Mouse (Mus musculus) intestine, embryonic 14.5 days (tissue): Measurements from ENCODE around the gene Cidec. TPM values are rescaled to one million over a fixed set of nuclear protein-coding genes. Genes with fewer than 3 reads are reported as not detected.

Experiments used
- ATAC-seq: fragments of 200-750 bp; cut with Nextera tagmentation; replicated peaks from 2 replicates; pipeline ENCODE4 v1.8.0; 2017; ENCODE audit warnings: low read depth, moderate number of reproducible peaks, moderate TSS enrichment, moderate library complexity; ENCODE audit not compliant: low FRiP score, low TSS enrichment
- DNase-seq: peaks from one replicate; pipeline ENCODE4 v3.0.0-alpha.2; 2018; ENCODE audit warnings: low spot score
- H3K27ac ChIP-seq: fragments of 300-500 bp; sonication (generic); 2 replicates; pipeline ENCODE4 v1.5.1; 2014; ENCODE audit warnings: low read depth, mild to moderate bottlenecking, control low read depth
- H3K27me3 ChIP-seq: fragments of 300-500 bp; sonication (generic); replicated peaks from 2 replicates; pipeline ENCODE4 v1.6.1; 2014; ENCODE audit warnings: low read length, control low read depth; ENCODE audit not compliant: control insufficient read depth, insufficient read depth
- H3K36me3 ChIP-seq: fragments of 300-500 bp; sonication (generic); 2 replicates; pipeline ENCODE4 v1.6.1; 2014; ENCODE audit warnings: low read length, control low read depth; ENCODE audit not compliant: control insufficient read depth, insufficient read depth
- H3K4me1 ChIP-seq: fragments of 300-500 bp; sonication (generic); replicated peaks from 2 replicates; pipeline ENCODE4 v1.6.1; 2014; ENCODE audit warnings: low read length, control low read depth, mixed read lengths; ENCODE audit not compliant: control insufficient read depth, insufficient read depth
- H3K4me2 ChIP-seq: fragments of 300-500 bp; sonication (generic); 2 replicates; pipeline ENCODE4 v1.6.1; 2014; ENCODE audit warnings: low read length
- H3K4me3 ChIP-seq: fragments of 300-500 bp; sonication (generic); 2 replicates; pipeline ENCODE4 v1.5.1; 2014; ENCODE audit warnings: low read depth, low read length, control low read depth, mixed read lengths
- H3K9ac ChIP-seq: fragments of 300-500 bp; sonication (generic); 2 replicates; pipeline ENCODE4 v1.6.1; 2014; ENCODE audit warnings: mild to moderate bottlenecking, low read length
- H3K9me3 ChIP-seq: fragments of 300-500 bp; sonication (generic); 2 replicates; pipeline ENCODE4 v1.6.1; 2016; ENCODE audit warnings: low read length, control low read depth; ENCODE audit not compliant: control insufficient read depth
- WGBS: fragments of 180-500 bp; shearing (Covaris S2); extraction: QIAGEN DNeasy Blood & Tissue Kit; methylation state at CpG from one replicate; pipeline ENCODE4 v1.1.7; 2014; 5-methylcytosine and 5-hydroxymethylcytosine counted together
- polyA plus RNA-seq: library from polyadenylated mRNA; unstranded; fragments of >200 nt; fragmentation: Nextera tagmentation; extraction: Ambion mirVana; gene quantifications from 2 replicates; pipeline ENCODE4 v1.2.1, GENCODE M21; 2014

The Cidec gene
- polyA plus RNA-seq, 1 experiment from 2014 or later: 3.1 TPM

GRCm38 (mm10) chr6:113429965-113430364 lies 5.6 kb downstream of the Cidec start:
- Histone ChIP-seq H3K36me3 (no peaks in the 10 kb centered on the region), H3K9me3 (peaks cover 3% of the 10 kb centered on the region; the same call in 1 of the 2 replicates), H3K9ac (no peak overlapping the region), H3K27me3 (no peaks in the 10 kb centered on the region), H3K4me1 (no peaks in the 10 kb centered on the region), H3K4me3 (no peak overlapping the region), H3K4me2 (no peak overlapping the region), H3K27ac (no peak overlapping the region)
- DNase-seq (no peak), ATAC-seq (no peak)
- 80% methylated on average over 3 of the region's 3 CpGs for WGBS

- 88% methylated on average over 16 of the region's 16 CpGs for WGBS
- Histone ChIP-seq H3K9ac (no peak overlapping the region), H3K27ac (no peak overlapping the region), H3K4me3 (no peak overlapping the region), H3K27me3 (no peaks in the 10 kb centered on the region), H3K4me2 (no peak overlapping the region), H3K36me3 (no peaks in the 10 kb centered on the region), H3K4me1 (no peaks in the 10 kb centered on the region), H3K9me3 (peaks cover 3% of the 10 kb centered on the region; the same call in 1 of the 2 replicates)
- no peak for ATAC-seq
- DNase-seq: no peak
Measured at GRCm38 (mm10) chr6:113428006-113428405, 7.6 kb downstream of the Cidec start.

GRCm38 (mm10) chr6:113427397-113427796 lies 8.2 kb downstream of the Cidec start:
- WGBS: 63% methylated on average over 3 of the region's 3 CpGs
- Histone ChIP-seq H3K4me1 (no peaks in the 10 kb centered on the region), H3K9me3 (peaks cover 3% of the 10 kb centered on the region; the same call in 1 of the 2 replicates), H3K9ac (no peak overlapping the region), H3K27ac (no peak overlapping the region), H3K36me3 (no peaks in the 10 kb centered on the region), H3K4me2 (no peak overlapping the region), H3K27me3 (no peaks in the 10 kb centered on the region), H3K4me3 (no peak overlapping the region)
- DNase-seq: peak; percentile 76
- no peak for ATAC-seq

GRCm38 (mm10) chr6:113426696-113427095 lies 8.9 kb downstream of the Cidec start:
- H3K36me3 ChIP-seq: no peaks in the 10 kb centered on the region
- H3K9me3 ChIP-seq: peaks cover 3% of the 10 kb centered on the region; the same call in 1 of the 2 replicates
- WGBS: 90% methylated on average over 4 of the region's 4 CpGs
- no peak overlapping the region for H3K4me2 ChIP-seq
- no peak overlapping the region for H3K9ac ChIP-seq
- H3K27me3 ChIP-seq: no peaks in the 10 kb centered on the region
- H3K4me1 ChIP-seq: no peaks in the 10 kb centered on the region
- H3K4me3 ChIP-seq: no peak overlapping the region
- no peak overlapping the region for H3K27ac ChIP-seq
- ATAC-seq: no peak
- no peak for DNase-seq

- H3K4me3 ChIP-seq: no peak overlapping the region
- peaks cover 3% of the 10 kb centered on the region; the same call in 1 of the 2 replicates for H3K9me3 ChIP-seq
- H3K36me3 ChIP-seq: no peaks in the 10 kb centered on the region
- H3K4me1 ChIP-seq: no peaks in the 10 kb centered on the region
- WGBS: 74% methylated on average over 7 of the region's 7 CpGs
- no peak for DNase-seq
- no peak overlapping the region for H3K9ac ChIP-seq
- H3K27ac ChIP-seq: no peak overlapping the region
- H3K27me3 ChIP-seq: no peaks in the 10 kb centered on the region
- no peak for ATAC-seq
- H3K4me2 ChIP-seq: no peak overlapping the region
Measured at GRCm38 (mm10) chr6:113424187-113424586, 11.4 kb downstream of the Cidec start.

GRCm38 (mm10) chr6:113423000-113423399 lies 12.6 kb downstream of the Cidec start:
- 73% methylated on average over 4 of the region's 4 CpGs for WGBS
- DNase-seq: no peak
- H3K36me3 ChIP-seq: no peaks in the 10 kb centered on the region
- peaks cover 3% of the 10 kb centered on the region; the same call in 1 of the 2 replicates for H3K9me3 ChIP-seq
- no peak overlapping the region for H3K27ac ChIP-seq
- H3K4me2 ChIP-seq: no peak overlapping the region
- H3K4me1 ChIP-seq: no peaks in the 10 kb centered on the region
- H3K9ac ChIP-seq: no peak overlapping the region
- H3K27me3 ChIP-seq: no peaks in the 10 kb centered on the region
- ATAC-seq: no peak
- H3K4me3 ChIP-seq: no peak overlapping the region

- WGBS: under 1% methylated on average over 25 of the region's 25 CpGs
- Histone ChIP-seq H3K27ac (no peak within 1 kb of the TSS), H3K4me3 (peak within 1 kb of the TSS; percentile 68), H3K4me2 (peak within 1 kb of the TSS; percentile 91), H3K9me3 (no peaks in the 10 kb centered on the region), H3K27me3 (no peaks in the 10 kb centered on the region), H3K4me1 (no peaks in the 10 kb centered on the region), H3K9ac (peak within 1 kb of the TSS; percentile 69), H3K36me3 (peaks cover 17% of the 10 kb centered on the region)
- ATAC-seq (peak; percentile 97), DNase-seq (peak; percentile 100)
Measured at GRCm38 (mm10) chr6:113419199-113419587, 16.4 kb downstream of the Cidec start, which contains the start of gene Rpusd3. Rpusd3 (minus strand) TSS chr6:113419340.

GRCm38 (mm10) chr6:113418441-113419198 lies 16.9 kb downstream of the Cidec start:
- no peak overlapping the region for H3K27ac ChIP-seq
- DNase-seq (no peak), ATAC-seq (peak; percentile 54)
- H3K4me1 ChIP-seq: no peaks in the 10 kb centered on the region
- 8% methylated on average over 16 of the region's 16 CpGs for WGBS
- H3K9ac ChIP-seq: peak overlapping the region; percentile 69
- H3K36me3 ChIP-seq: peaks cover 17% of the 10 kb centered on the region
- peak overlapping the region; percentile 68 for H3K4me3 ChIP-seq
- no peaks in the 10 kb centered on the region for H3K9me3 ChIP-seq
- no peaks in the 10 kb centered on the region for H3K27me3 ChIP-seq
- peak overlapping the region; percentile 91 for H3K4me2 ChIP-seq

- DNase-seq (no peak), ATAC-seq (no peak)
- Histone ChIP-seq H3K4me1 (no peaks in the 10 kb centered on the region), H3K9me3 (no peaks in the 10 kb centered on the region), H3K9ac (no peak overlapping the region), H3K4me2 (no peak overlapping the region), H3K27ac (no peak overlapping the region), H3K36me3 (peaks cover 17% of the 10 kb centered on the region), H3K4me3 (no peak overlapping the region), H3K27me3 (no peaks in the 10 kb centered on the region)
- WGBS: 90% methylated on average over 5 of the region's 5 CpGs
Measured at GRCm38 (mm10) chr6:113416416-113416815, 19.1 kb downstream of the Cidec start.
